Mouse (Mus musculus) CD8-positive naive resting alpha-beta T cell, adult 2 months (primary cell): ENCODE measurements around the gene Smug1.
A peak's percentile ranks its signal among the peaks of the same experiment; 100 is the strongest.

Source experiments
- DNase-seq, 2 experiments: peaks; one replicate each; pipeline ENCODE4 v3.0.0; 2022; ENCODE audit warnings: low read depth in 2 of 2, low spot score in 2 of 2

Smug1 gene

GRCm38 (mm10) chr15:103177611-103178041, 10.7 kb upstream of the Smug1 start:
- DNase-seq = no peak

GRCm38 (mm10) chr15:103176874-103177421, 10.1 kb upstream of the Smug1 start:
- DNase-seq = peak; percentile 82 to 87

GRCm38 (mm10) chr15:103173251-103173650, 6.4 kb upstream of the Smug1 start:
- DNase-seq = no peak

- peak; percentile 37 to 51 for DNase-seq
Observed at GRCm38 (mm10) chr15:103172537-103172936, 5.6 kb upstream of the Smug1 start.

- DNase-seq = no peak
Observed at GRCm38 (mm10) chr15:103171276-103171675, 4.4 kb upstream of the Smug1 start.

- no peak for DNase-seq
Observed at GRCm38 (mm10) chr15:103170316-103170679, 3.4 kb upstream of the Smug1 start.

- no peak for DNase-seq
Observed at GRCm38 (mm10) chr15:103169612-103170315, 2.9 kb upstream of the Smug1 start.

- peak in 1 of 2 experiments; percentile 41 for DNase-seq
Observed at GRCm38 (mm10) chr15:103168801-103169611, 2.1 kb upstream of the Smug1 start.

- no peak for DNase-seq
Observed at GRCm38 (mm10) chr15:103167786-103168185, 894 bp upstream of the Smug1 start.

- no peak for DNase-seq
Observed at GRCm38 (mm10) chr15:103165924-103166323, 968 bp downstream of the Smug1 start.

GRCm38 (mm10) chr15:103165379-103165778, 1.5 kb downstream of the Smug1 start:
- DNase-seq = peak; percentile 72 to 80

GRCm38 (mm10) chr15:103163182-103163919, 3.5 kb downstream of the Smug1 start:
- DNase-seq = peak; percentile 69 to 78

- DNase-seq = no peak
Observed at GRCm38 (mm10) chr15:103157585-103157984, 9.3 kb downstream of the Smug1 start.

GRCm38 (mm10) chr15:103156890-103157289, 10.0 kb downstream of the Smug1 start:
- no peak for DNase-seq

- no peak for DNase-seq
Observed at GRCm38 (mm10) chr15:103155366-103156321, 11.2 kb downstream of the Smug1 start.

- DNase-seq = no peak
Observed at GRCm38 (mm10) chr15:103152890-103153610, 13.8 kb downstream of the Smug1 start.

GRCm38 (mm10) chr15:103152371-103152770, 14.5 kb downstream of the Smug1 start:
- DNase-seq = no peak

GRCm38 (mm10) chr15:103147779-103148178, 19.1 kb downstream of the Smug1 start:
- no peak for DNase-seq

GRCm38 (mm10) chr15:103147422-103147690, 19.5 kb downstream of the Smug1 start:
- no peak for DNase-seq
